Mouse (Mus musculus) spleen, adult 18-20 months (tissue): ENCODE measurements around the gene Card14.
"Not testable (repeated sequence)": the region's sequence is repeated elsewhere in the genome, so short reads cannot be mapped to it uniquely, and the experiment has no call there.

Experiments used
- DNase-seq, 2 experiments: peaks; one replicate each; pipeline ENCODE4 v3.0.0; 2022; ENCODE audit warnings: mixed read lengths in 2 of 2

Gene Card14

DNA sequence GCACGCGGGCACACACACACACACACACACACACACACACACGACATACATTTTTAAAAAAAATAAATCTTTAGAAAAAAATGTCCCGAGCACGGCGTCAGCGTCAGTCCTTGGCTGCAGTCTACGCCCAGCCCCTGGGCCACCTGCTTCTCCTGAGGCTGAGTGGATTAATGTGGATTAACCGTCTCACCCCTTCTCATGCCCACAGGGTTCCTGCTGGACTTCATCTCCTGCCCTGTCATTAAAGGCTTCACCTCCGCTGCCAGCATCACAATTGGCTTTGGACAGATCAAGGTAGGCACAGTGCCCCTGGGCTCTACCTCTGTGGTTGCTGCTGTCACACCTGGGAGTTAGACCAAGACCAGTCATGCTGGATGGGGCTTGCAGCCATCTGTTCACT, 51.5 kb downstream of the Card14 start:
- DNase-seq: no peak

DNA sequence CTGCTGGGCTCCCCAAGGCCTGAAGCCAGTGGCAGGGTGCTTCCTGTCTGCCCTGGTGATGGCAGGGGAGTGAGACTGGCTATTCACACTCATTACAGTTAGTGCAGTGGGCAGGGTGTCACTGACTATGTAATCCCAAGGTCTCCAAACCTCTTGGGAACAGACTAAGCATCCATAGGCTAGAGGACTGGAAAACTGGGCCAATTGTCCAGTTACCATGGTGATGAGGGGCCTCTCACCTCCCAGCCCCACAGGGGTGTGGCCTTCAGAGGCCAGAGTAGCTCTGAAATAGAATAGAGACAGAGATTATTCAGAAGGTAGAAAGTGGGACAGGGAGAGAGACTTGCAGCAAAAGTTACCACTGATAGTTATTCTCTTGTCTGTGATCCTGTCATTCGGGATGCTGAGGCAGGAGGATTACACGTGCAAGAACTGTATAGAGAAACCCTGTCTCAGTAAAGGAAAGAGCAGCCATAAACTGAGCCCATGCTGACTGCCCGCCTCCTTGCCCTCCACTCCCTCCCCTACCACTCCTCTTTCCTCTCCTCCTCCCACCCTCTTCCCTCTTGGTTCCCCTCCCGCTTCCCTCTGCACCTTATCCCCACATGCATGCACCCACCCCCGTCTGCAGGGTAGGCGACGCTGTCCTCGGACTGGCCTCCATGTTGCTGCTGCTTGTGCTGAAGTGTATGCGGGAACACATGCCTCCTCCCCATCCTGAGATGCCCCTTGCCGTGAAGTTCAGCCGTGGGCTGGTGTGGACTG, 55.4 kb downstream of the Card14 start:
- DNase-seq: no peak

DNA sequence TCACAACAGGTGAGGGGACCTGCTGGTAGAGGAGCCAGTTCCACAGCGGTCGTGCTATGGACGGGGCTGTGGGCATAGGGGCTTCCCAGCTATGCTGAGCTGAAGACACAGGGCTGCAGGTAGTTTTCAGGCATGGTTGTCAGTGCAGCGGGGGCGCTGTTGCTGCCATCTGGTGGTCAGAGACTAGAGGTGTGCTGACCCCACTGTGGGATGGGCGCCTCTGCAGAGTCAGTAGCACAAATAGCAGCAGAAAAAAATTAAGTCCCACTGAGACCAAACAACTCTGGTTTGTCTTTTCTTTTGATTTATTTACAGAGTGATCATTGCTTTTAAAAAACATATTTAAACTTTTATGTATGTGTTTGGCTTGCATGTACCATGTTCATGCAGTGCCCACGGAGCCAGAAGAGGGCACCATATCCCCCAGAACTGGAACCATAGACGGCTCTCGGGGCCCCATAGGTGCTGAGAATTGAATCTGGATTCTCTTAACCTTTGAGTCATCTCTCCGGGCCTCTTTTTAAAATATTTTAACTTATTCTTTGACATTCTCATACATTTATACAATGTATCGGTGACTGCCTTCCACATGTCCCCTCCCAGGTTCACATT, 56.1 kb downstream of the Card14 start:
- peak; percentile 52 to 76 for DNase-seq

DNA sequence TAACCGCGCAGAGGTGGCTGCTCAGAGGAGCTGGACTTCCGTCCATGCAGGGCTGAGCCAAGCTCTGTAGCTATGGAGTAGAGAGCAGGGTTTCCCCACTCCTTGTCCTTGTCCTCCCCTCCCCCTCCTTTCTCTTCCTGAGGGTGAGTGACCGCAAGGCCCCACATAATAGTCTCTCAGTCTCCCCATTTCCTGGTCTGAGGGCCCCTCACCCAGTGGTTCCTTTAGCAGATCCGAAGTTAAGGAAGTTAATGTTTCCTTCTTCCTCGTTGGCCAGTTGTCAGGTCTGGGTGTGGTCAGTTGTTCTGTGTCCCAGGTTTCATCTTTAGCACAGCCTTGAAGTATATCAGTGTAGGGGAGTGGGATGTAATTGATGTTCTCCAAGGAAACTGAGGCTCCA, 67.9 kb downstream of the Card14 start:
- no peak for DNase-seq

DNA sequence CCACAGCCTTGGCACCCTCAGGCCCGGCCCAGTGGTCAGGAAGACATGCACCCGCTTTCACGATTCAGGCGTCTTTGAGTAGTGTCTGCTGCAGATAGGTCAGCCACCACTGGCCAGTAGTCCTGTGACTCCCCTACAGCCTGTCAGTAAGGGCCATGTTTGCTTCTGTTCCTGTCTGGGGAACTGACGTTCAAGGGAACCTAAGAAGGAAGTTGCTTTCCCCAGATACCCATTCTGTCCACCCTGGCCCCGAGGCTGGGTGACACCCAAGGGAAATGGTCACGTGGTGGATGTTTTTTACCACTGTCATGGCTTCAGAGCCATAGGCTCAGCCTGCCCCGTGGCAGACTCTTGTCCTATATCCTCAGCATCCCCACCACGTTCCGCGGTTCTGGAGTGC, 69.8 kb downstream of the Card14 start:
- no peak for DNase-seq

DNA sequence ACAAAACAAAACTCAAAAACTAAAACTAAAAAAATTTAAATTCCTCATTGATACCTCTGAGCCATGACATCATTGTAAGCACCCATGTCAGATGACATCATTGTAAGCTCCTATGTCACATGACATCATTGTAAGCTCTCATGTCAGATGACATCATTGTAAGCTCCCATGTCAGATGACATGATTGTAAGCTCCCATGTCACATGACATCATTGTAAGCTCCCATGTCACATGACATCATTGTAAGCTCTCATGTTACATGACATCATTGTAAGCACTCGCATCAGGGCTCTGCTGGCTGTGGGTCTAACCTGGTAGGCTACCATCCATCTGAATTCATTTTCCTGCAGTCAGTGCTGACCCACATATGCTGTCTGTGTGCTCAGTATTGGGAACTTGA, 71.0 kb downstream of the Card14 start:
- no peak for DNase-seq

DNA sequence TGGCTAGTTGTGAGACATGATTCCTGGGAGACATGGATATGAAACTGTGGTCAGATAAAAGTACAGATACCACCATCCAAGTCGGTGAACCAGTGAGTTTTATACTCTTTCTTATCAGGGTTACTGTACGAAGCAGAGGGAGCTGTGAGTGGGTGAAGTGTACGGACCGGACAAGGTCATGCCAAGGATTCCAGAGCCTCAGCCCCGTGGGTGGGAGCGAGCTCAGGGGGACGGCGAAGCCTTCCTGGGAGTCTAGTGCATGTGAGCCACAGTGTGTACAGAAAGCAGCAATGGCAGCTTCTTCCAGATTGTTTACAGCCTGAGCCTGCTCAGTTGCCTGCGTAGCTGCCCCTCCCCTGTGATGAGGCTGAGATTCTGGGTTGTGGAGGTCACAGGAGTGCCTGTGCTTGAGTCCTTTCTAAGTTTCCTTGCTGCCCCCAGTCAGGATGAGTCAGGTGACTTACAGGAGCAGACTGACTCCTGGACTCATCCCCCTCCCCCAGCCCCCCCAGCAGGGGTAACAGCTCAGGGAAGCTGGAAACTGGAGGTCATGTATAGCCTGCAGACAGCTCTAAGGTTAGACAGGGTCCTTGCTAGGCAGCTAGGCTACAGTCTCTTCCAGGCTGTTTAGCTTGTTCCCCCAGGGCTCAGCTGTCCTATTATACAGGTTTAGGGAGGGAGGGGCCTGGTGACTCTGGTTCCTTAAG, 74.2 kb downstream of the Card14 start:
- no peak for DNase-seq

DNA sequence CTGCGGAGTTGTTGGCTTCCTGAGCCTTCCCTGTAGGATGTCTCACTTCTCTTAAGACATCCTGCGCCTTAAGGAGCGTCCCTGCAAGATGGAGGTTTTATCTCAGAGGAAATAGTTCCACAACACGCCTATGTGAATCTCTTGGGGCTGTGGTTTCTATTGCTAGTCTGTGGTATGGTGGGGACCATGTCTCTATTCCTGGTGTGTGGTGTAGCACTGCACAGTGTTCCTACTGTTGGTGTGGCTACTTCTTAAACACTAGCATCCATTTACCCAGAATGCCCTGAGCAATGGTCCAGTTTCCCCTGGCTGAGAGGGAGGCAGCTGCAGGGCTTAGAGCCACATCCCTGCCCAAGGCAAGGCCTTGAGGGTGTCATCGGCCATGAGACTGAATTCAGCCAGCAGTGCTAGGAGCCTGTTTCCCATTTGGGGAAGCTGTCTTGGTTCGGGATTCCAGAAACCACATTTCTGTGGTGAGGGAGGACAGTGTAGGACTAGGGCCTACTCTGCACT, 74.8 kb downstream of the Card14 start:
- DNase-seq: no peak

DNA sequence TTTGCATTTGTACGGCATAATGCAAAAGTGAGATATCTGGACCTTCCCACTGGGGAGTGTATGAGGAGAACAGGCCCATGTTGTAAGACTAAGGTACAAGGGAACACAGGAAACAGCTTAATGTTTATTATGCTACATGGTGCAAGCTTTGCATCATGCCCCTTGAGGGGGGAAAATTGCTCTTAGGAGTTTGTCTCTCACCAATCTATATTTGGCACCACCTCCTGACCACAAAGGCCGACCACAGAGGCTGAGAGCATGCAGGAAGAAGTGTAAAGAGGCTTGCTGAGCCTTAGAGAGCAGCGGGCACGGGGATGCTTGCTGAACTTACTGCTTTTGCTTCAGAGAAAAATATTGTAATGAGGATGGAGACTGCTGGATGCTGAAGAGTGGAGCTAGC, 77.3 kb downstream of the Card14 start:
- DNase-seq: peak; percentile 49 to 55

DNA sequence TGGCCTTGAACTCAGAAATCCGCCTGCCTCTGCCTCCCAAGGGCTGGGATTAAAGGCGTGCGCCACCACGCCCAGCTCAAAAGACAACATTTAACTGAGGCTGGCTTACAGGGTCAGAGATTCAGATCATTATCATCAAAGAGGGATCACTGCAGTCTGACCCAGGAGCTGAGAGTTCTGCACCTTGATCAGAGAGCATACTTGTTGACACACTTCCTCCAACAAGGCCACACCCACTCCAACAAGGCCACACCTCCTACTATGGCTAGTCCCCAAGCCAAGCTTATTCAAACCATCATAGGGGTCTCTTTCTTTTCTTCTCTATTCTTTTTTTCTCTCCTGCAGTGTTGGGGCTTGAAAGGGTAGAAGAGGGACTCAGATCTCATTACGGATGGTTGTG, 78.7 kb downstream of the Card14 start:
- DNase-seq: peak; percentile 22 to 46

DNA sequence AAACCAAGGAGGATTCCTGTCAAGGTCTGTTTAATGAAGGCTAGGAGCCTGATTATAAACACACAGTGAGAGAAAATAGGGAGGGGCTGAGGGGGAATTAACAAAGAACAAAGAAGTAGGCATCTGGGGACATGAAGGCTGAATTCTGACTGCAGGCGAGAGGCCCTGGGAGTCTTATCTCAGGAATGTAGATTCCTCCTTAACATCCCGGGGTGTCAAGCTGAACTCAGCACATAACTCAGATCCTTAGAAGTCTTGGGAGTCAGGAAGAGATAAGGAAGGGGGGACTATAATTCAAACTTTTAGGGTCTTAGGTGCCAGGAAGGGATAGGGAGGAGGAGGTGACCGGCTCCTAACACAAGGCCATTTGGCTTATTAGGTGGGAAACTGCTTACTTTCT, 79.7 kb downstream of the Card14 start:
- DNase-seq: not testable (repeated sequence)

DNA sequence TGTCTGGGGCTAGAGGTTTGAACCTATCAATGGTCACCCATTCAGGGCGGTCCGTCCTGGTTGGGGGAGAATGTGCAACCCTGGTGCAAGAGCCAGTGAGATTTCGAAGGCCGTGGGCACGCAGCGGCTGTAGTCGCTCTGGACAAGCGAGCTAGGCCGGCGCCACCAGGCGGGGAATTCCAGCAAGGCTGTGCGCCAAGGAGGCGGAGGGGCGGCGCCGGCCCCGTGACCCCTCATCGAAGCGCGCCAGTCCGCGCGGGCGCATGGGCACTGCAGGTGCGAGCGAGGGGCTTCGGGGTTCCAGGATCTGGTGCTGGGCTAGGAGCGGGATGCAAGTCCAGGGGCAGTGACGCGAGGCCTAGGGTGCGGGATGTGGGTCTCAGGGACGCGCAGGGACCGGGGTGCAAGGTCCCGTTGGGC, 82.3 kb downstream of the Card14 start:
- peak; percentile 46 to 67 for DNase-seq

DNA sequence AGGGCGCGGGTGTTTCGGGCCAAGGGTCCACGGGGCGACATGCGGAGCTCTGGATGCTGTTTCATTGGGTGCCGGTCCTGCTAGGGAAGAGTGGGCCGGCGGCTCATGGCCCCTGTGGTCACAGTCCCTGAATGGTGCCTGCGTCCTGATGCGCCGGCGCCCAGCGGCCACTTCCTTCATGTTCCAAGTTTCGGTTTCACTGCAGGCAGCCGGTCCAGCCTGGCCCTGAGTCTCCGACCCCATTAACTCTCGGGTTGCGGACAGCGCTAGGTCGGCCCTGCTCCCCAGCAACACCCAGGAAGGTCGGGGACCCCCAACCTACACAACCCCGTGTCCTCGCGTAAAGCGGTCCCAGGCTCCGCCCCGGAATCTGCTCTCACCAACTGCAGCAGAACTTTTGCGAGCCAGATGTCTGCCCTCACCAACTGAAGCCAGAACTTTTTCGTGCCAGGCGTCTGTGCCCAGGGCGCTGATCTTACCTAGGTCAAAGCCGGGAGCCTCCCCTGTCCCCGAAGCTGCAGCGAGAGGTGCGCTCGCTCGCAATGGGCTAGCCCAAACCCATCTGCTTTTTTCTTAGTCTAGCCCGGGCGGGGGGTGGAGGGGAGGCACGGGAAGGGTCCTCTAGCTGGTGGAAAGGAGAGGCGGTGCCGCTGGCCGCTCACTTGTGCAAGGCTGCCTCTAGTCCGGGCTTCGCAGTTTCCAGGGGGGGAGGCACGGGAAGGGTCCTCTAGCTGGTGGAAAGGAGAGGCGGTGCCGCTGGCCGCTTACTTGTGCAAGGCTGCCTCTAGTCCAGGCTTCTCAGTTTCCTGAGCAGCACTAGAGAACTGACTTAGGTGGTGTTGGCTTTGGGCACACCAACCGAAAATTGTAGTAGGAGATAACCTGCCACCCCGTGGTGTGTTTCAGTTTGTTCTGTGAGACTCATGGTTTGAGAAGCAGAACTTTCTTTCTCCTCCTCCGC, 83.0 kb downstream of the Card14 start:
- DNase-seq: peak; percentile 58 to 69

DNA sequence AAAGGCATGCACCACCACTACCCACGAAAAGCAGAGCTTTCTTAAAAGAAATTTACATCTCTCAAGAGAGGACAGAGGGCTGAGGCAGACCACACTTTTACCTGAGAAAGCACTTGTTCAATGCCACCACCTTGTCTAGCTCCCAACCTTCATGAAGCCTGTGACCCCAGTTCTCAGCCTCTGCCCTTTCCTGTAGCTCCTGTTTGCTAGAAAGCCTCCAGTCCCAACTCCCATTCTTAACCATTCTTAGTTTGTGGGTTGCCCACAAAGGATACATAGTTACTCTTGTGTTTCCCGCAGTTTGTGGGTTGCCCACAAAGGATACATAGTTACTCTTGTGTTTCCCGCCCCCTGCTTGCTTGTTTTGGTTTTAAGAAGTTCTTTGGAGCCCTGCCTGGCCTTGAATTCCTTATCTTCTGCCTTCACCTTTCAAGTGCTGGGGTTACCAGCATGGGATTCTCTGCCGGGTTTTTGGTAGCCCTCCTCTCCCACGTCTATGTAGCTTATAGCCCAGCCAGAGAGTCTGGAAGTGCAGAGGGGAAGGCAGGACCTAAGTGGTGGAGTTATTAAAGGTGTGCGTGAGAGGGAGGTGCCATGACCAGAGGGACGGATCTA, 83.9 kb downstream of the Card14 start:
- no peak for DNase-seq

DNA sequence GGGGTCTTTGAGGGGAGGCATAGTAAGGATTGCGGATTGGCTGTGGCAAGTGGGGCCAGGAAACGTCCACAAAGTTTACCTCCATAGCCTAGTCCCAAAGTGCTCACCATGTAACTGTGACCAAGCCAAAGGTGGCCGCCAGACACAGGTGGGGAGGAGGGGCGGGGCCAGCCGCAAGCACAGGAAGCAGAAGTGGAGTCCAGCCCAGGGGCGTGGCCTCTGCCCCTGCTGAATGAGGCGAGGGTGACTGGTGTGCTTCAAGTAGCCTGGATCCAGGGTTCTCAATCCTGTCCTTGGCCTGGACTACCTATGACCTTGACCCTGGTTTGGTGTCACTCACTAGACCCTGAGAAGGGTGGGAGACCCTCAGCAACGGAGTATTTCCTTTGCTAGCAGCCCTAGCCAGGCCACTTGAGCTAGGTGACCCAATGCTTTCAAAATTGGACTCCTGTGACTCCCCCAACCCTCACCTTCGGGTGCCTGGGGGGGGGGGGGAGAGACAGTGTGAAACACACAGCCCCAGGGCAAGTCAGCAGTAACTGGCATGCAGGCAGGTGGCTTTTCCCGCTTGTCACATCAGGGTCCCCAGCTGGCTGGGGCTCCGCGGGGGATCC, 84.5 kb downstream of the Card14 start:
- peak; percentile 79 to 89 for DNase-seq

DNA sequence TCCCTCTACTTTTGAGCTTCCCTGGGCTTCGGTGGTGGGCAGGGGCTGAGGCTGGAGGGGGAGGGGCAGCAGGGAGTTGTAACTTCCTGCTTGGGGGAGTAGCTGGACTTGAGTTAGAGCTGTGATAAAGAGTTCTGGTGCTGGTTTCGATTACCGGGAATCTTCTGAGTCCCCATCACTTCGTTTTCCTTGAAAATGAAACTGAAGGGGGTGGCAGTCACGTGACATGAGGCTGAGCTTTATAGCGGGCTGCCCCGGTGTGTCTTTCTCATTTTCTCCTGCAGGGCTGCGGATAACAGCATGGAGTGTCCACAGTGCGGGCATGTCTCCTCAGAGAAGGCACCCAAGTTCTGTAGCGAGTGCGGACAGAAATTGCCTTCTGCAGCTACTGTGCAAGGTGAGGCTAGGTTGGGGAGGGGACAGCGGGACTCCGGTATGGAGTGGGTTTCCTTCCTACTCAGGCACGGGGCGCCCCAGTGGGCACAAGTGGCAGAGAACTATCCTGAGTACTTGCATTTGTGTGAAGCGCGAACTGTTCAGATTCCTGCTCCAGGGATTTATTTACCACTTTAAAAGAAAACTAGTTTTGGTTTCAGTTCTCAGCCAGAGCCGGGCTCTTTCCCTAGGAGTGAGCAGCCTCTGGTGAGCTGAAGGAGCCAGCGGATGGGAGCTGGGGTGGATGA, 85.4 kb downstream of the Card14 start, which contains the start of gene Rnf213:
Gene Rnf213, plus strand, starts transcription at position 301 of the 683 bp plus-strand sequence.
- DNase-seq: peak; percentile 53 to 64

DNA sequence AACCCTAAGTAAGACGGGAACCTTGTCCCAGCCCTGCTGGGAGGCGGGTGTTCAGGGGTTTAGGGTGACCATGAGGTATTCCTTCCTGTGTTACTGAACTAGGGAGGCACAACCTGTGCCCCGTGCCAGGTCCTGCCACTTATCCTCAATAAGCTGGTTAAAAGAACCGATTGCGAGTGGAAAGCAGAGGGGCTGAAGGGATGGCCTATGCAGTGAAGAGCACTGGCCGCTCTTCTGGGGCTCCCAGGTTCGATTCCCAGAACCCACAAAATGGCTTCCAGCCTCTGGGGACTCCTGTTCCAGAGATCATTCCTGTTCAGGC, 85.9 kb downstream of the Card14 start:
- DNase-seq: peak in 1 of 2 experiments; percentile 14

DNA sequence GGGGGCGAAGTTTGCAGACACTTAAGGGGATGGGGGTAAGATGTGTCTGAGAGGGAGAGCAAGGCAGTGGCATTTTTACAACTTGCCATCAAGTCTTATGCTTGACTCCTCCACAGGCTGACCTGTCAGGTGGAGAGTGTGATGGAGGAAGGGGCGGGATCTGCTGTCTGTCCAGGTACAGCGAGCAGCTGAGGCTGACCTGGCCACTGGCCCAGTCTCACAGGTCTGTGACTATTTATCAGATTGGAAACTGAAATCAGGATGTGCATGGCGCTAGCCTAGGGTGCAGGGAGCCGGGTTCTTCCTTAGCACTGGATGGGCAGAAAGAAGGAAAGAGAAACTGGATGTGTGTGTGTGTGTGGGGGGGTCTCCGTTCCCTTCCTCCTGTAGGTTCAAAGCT, 86.6 kb downstream of the Card14 start:
- no peak for DNase-seq
